Mouse (Mus musculus) Patski (cell line): ENCODE data around the gene Bcl11b. TPM values are rescaled to one million over a fixed set of nuclear protein-coding genes. Genes with fewer than 3 reads are reported as not detected.
A peak's percentile ranks its signal among the peaks of the same experiment; 100 is the strongest.

Experiments
- ATAC-seq: fragments of 100-300 bp; one replicate; pipeline ENCODE4 v1.8.0; 2021
- CTCF ChIA-PET: fragments of 350-600 bp; sonication (Branson Sonifier 250); formaldehyde crosslinking; loops from one replicate; lab custom pipeline; 2022; ENCODE audit warnings: inconsistent platforms; lab: Charles Lee
- POLR2A ChIA-PET: fragments of 350-600 bp; sonication (Branson Sonifier 250); formaldehyde crosslinking; loops from one replicate; lab custom pipeline; 2022; ENCODE audit warnings: antibody characterized with exemption, inconsistent platforms; lab: Charles Lee
- DNase-seq: peaks from one replicate; pipeline ENCODE4 v3.0.0-alpha.2; 2011; ENCODE audit warnings: low read depth, low spot score
- H3K27me3 ChIP-seq: fragments of 371-371 bp; one replicate; pipeline ENCODE4 v1.5.1; 2021
- CTCF ChIP-seq: fragments of 100-300 bp; IDR thresholded peaks from one replicate; pipeline ENCODE4 v1.5.1; 2021
- in situ Hi-C: fragments of 300-500 bp; cut with MboI; formaldehyde crosslinking; loops from 3 replicates; pipeline ENCODE4 v1.11.1; 2018; ENCODE audit warnings: low pct_unique_long_range_greater_than_20kb, mixed read lengths
- polyA plus RNA-seq: library from polyadenylated mRNA; unstranded; gene quantifications from one replicate; pipeline ENCODE4 v1.2.3, GENCODE M21; 2021

Bcl11b gene
- polyA plus RNA-seq, 1 experiment from 2014 or later = 0.06 TPM

GRCm38 (mm10) chr12:107960789-107961491 lies 42.5 kb downstream of the Bcl11b start:
- CTCF ChIA-PET = no interaction called here
- no peak for TF ChIP-seq CTCF
- no peak for ATAC-seq
- POLR2A ChIA-PET = no interaction called here
- DNase-seq = no peak
- H3K27me3 ChIP-seq = peaks cover 12% of the 10 kb centered on the region
- in situ Hi-C loops = no loop called here

- ATAC-seq = no peak
- no peak for DNase-seq
- ChIA-PET CTCF (no interaction called here), POLR2A (no interaction called here)
- no peak for TF ChIP-seq CTCF
- peaks cover 12% of the 10 kb centered on the region for H3K27me3 ChIP-seq
- in situ Hi-C loops = no loop called here
These were observed 43.0 kb downstream of the Bcl11b start for GRCm38 (mm10) chr12:107960365-107960764.

- POLR2A ChIA-PET = no interaction called here
- peaks cover 12% of the 10 kb centered on the region for H3K27me3 ChIP-seq
- TF ChIP-seq CTCF = no peak
- in situ Hi-C loops = no loop called here
- ATAC-seq = no peak
- DNase-seq = no peak
- CTCF ChIA-PET = no interaction called here
These were observed 43.5 kb downstream of the Bcl11b start for GRCm38 (mm10) chr12:107959872-107960271.

GRCm38 (mm10) chr12:107953044-107953684 lies 50.2 kb downstream of the Bcl11b start:
- ChIA-PET POLR2A (no interaction called here), CTCF (no interaction called here)
- TF ChIP-seq CTCF = no peak
- H3K27me3 ChIP-seq = no peaks in the 10 kb centered on the region
- DNase-seq (no peak), ATAC-seq (no peak)
- in situ Hi-C loops = no loop called here

GRCm38 (mm10) chr12:107952318-107952724 lies 51.1 kb downstream of the Bcl11b start:
- DNase-seq (peak; percentile 89), ATAC-seq (peak; percentile 86)
- no peaks in the 10 kb centered on the region for H3K27me3 ChIP-seq
- in situ Hi-C loops = no loop called here
- ChIA-PET POLR2A (no interaction called here), CTCF (no interaction called here)
- TF ChIP-seq CTCF = no peak

- no peak for TF ChIP-seq CTCF
- DNase-seq (peak; percentile 72), ATAC-seq (peak; percentile 71)
- ChIA-PET POLR2A (no interaction called here), CTCF (no interaction called here)
- in situ Hi-C loops = no loop called here
- no peaks in the 10 kb centered on the region for H3K27me3 ChIP-seq
These were observed 52.7 kb downstream of the Bcl11b start for GRCm38 (mm10) chr12:107950667-107951179.

- ChIA-PET CTCF (no interaction called here), POLR2A (interaction anchor here (0.6 kb wide), 1 partner anchor 1612 kb away, joined by 3 read pairs; no protein-coding TSS in a partner anchor)
- TF ChIP-seq CTCF = no peak
- H3K27me3 ChIP-seq = no peaks in the 10 kb centered on the region
- in situ Hi-C loops = no loop called here
- DNase-seq (no peak), ATAC-seq (no peak)
These were observed 54.0 kb downstream of the Bcl11b start for GRCm38 (mm10) chr12:107949416-107949815.

- ATAC-seq (no peak), DNase-seq (no peak)
- ChIA-PET POLR2A (no interaction called here), CTCF (no interaction called here)
- H3K27me3 ChIP-seq = no peaks in the 10 kb centered on the region
- in situ Hi-C loops = no loop called here
- no peak for TF ChIP-seq CTCF
These were observed 61.3 kb downstream of the Bcl11b start for GRCm38 (mm10) chr12:107942100-107942499.

GRCm38 (mm10) chr12:107940774-107941173 lies 62.6 kb downstream of the Bcl11b start:
- ChIA-PET CTCF (no interaction called here), POLR2A (no interaction called here)
- H3K27me3 ChIP-seq = no peaks in the 10 kb centered on the region
- DNase-seq = no peak
- in situ Hi-C loops = no loop called here
- no peak for ATAC-seq
- TF ChIP-seq CTCF = no peak

GRCm38 (mm10) chr12:107939177-107939576 lies 64.2 kb downstream of the Bcl11b start:
- no peak for TF ChIP-seq CTCF
- in situ Hi-C loops = no loop called here
- ChIA-PET POLR2A (no interaction called here), CTCF (no interaction called here)
- no peak for DNase-seq
- no peak for ATAC-seq
- no peaks in the 10 kb centered on the region for H3K27me3 ChIP-seq

- ChIA-PET POLR2A (no interaction called here), CTCF (no interaction called here)
- no peak for ATAC-seq
- TF ChIP-seq CTCF = no peak
- H3K27me3 ChIP-seq = no peaks in the 10 kb centered on the region
- no peak for DNase-seq
- in situ Hi-C loops = no loop called here
These were observed 66.4 kb downstream of the Bcl11b start for GRCm38 (mm10) chr12:107936972-107937371.
